Mouse (Mus musculus) hindbrain, embryonic 11.5 days (tissue): ENCODE data around the gene Mpped1. TPM values are rescaled to one million over a fixed set of nuclear protein-coding genes. Genes with fewer than 3 reads are reported as not detected.
A peak's percentile ranks its signal among the peaks of the same experiment; 100 is the strongest.

ENCODE experiments used
- ATAC-seq: fragments of 200-750 bp; cut with Nextera tagmentation; 2 replicates; pipeline ENCODE4 v1.8.0; 2017; ENCODE audit warnings: mild to moderate bottlenecking, moderate TSS enrichment, moderate library complexity; ENCODE audit not compliant: low FRiP score
- DNase-seq: peaks from one replicate; pipeline ENCODE4 v3.0.0-alpha.2; 2015; ENCODE audit warnings: low spot score
- H3K27ac ChIP-seq: fragments of 300-500 bp; sonication (generic); 2 replicates; pipeline ENCODE4 v1.5.1; 2014; ENCODE audit warnings: mild to moderate bottlenecking, low read depth, low read length
- H3K27me3 ChIP-seq: fragments of 300-500 bp; sonication (generic); 2 replicates; pipeline ENCODE4 v1.6.1; 2014; ENCODE audit warnings: mild to moderate bottlenecking, low read length, moderate library complexity, mixed read lengths; ENCODE audit not compliant: control insufficient read depth, insufficient read depth
- H3K36me3 ChIP-seq: fragments of 300-500 bp; sonication (generic); 2 replicates; pipeline ENCODE4 v1.6.1; 2014; ENCODE audit warnings: mild to moderate bottlenecking, low read length, moderate library complexity, mixed read lengths; ENCODE audit not compliant: control insufficient read depth, insufficient read depth
- H3K4me1 ChIP-seq: fragments of 300-500 bp; sonication (generic); replicated peaks from 2 replicates; pipeline ENCODE4 v1.6.1; 2014; ENCODE audit warnings: low read length, mixed read lengths; ENCODE audit not compliant: control insufficient read depth, insufficient read depth
- H3K4me2 ChIP-seq: fragments of 300-500 bp; sonication (generic); replicated peaks from 2 replicates; pipeline ENCODE4 v1.6.1; 2014; ENCODE audit warnings: mild to moderate bottlenecking, low read depth, low read length
- H3K4me3 ChIP-seq: fragments of 300-500 bp; sonication (generic); 2 replicates; pipeline ENCODE4 v1.5.1; 2014; ENCODE audit warnings: low read depth, low read length
- H3K9ac ChIP-seq: fragments of 300-500 bp; sonication (generic); 2 replicates; pipeline ENCODE4 v1.6.1; 2014; ENCODE audit warnings: low read depth, low read length
- H3K9me3 ChIP-seq: fragments of 300-500 bp; sonication (generic); 2 replicates; pipeline ENCODE4 v1.6.1; 2016; ENCODE audit warnings: low read length; ENCODE audit not compliant: control insufficient read depth
- WGBS: fragments of 180-500 bp; shearing (Covaris S2); extraction: QIAGEN DNeasy Blood & Tissue Kit; methylation state at CpG from one replicate; pipeline ENCODE4 v1.1.7; 2014; 5-methylcytosine and 5-hydroxymethylcytosine counted together
- polyA plus RNA-seq: library from polyadenylated mRNA; unstranded; fragments of >200 nt; fragmentation: Nextera tagmentation; extraction: Ambion mirVana; gene quantifications from 2 replicates; pipeline ENCODE4 v1.2.1, GENCODE M21; 2014

The Mpped1 gene
- polyA plus RNA-seq, 1 experiment from 2014 or later = 4.2 TPM

DNA sequence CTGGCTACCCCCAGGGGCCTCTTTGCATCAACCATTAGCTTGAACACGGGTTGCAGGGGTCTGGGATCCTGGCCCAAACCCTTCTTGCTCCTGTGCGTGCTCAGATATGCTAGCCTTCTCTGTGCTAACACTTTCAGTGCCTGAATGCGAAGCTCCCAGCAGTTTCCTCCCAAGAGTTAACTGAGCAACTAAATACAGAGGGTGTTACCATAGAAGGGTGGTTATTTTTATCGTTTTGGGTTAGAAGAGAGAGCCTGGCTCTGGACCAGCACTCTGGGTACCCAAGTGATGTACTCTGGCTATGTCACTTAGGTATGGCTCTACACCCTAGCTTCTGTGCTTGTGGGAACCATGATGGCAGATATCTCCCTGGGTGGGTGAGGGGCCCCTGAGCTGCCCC, 68.2 kb downstream of the Mpped1 start:
- H3K27ac ChIP-seq = no peak overlapping the region

DNA sequence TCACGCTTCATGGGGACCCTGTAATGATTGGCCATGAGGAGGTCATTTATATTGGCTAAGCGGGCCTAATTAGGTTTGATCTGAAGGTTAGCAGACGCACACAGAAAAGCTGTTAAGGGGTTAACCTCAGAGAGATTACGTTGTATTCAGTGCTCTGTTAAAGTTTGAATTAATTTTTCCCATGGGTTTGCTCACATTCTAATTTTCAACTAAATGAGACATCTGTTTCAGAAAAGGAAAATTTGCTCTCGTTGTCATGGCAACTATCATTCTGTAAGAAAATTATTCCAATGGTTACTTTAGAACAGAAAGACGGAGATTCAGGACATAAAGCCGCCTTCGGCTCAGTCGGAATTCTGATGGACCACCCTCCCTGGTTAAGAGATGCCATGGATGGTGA, 68.9 kb downstream of the Mpped1 start:
- DNase-seq (no peak), ATAC-seq (no peak)
- peaks cover 14% of the 10 kb centered on the region for H3K4me1 ChIP-seq
- H3K4me3 ChIP-seq = no peak overlapping the region
- no peaks in the 10 kb centered on the region for H3K36me3 ChIP-seq
- H3K27ac ChIP-seq = no peak overlapping the region
- no peak overlapping the region for H3K9ac ChIP-seq
- H3K27me3 ChIP-seq = no peaks in the 10 kb centered on the region
- no peaks in the 10 kb centered on the region for H3K9me3 ChIP-seq
- no peak overlapping the region for H3K4me2 ChIP-seq
- 71% methylated on average over 9 of the region's 9 CpGs for WGBS

More for the DNA sequence above, 68.2 kb downstream of the Mpped1 start:
- WGBS = 85% methylated on average over 4 of the region's 4 CpGs
- H3K9ac ChIP-seq = no peak overlapping the region
- peaks cover 14% of the 10 kb centered on the region for H3K4me1 ChIP-seq
- H3K4me2 ChIP-seq = no peak overlapping the region
- DNase-seq = no peak
- no peaks in the 10 kb centered on the region for H3K36me3 ChIP-seq
- H3K9me3 ChIP-seq = no peaks in the 10 kb centered on the region
- H3K27me3 ChIP-seq = no peaks in the 10 kb centered on the region
- H3K4me3 ChIP-seq = no peak overlapping the region
- ATAC-seq = no peak

- Histone ChIP-seq H3K4me2 (no peak overlapping the region), H3K36me3 (no peaks in the 10 kb centered on the region), H3K27me3 (no peaks in the 10 kb centered on the region), H3K9ac (no peak overlapping the region), H3K27ac (no peak overlapping the region), H3K9me3 (no peaks in the 10 kb centered on the region), H3K4me1 (0 out of 2 replicates have a peak, but pooled peaks cover 2% of the 10 kb centered on the region), H3K4me3 (no peak overlapping the region)
- WGBS = 72% methylated on average over 5 of the region's 5 CpGs
- DNase-seq = no peak
- no peak for ATAC-seq
Observed at GRCm38 (mm10) chr15:83853400-83853811, 74.1 kb downstream of the Mpped1 start.

DNA sequence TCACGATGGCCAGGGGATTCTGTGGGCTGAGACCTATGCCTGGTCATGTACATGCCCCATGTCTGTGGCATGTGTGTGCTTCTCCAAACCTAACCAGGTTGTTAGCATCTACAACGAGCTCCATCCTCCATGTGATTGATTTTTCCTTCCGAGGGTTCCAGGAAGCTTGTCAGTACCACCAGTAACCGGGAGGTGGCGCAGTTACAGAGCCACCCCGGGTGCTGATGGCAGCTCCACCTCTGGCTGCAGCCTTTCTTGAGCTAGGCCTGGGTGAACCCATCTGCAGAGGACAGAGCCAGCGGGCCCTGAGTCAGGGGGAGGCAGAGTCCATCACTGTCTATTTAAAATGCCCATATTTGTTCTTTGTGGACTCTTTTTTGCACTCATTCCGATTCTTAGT, 77.9 kb downstream of the Mpped1 start:
- H3K9me3 ChIP-seq = no peaks in the 10 kb centered on the region
- H3K4me1 ChIP-seq = no peaks in the 10 kb centered on the region
- peak; percentile 84 for DNase-seq
- no peak overlapping the region for H3K9ac ChIP-seq
- no peak overlapping the region for H3K27ac ChIP-seq
- no peak overlapping the region for H3K4me3 ChIP-seq
- no peak overlapping the region for H3K4me2 ChIP-seq
- no peak for ATAC-seq
- no peaks in the 10 kb centered on the region for H3K27me3 ChIP-seq
- WGBS = 23% methylated on average over 8 of the region's 8 CpGs
- H3K36me3 ChIP-seq = no peaks in the 10 kb centered on the region

DNA sequence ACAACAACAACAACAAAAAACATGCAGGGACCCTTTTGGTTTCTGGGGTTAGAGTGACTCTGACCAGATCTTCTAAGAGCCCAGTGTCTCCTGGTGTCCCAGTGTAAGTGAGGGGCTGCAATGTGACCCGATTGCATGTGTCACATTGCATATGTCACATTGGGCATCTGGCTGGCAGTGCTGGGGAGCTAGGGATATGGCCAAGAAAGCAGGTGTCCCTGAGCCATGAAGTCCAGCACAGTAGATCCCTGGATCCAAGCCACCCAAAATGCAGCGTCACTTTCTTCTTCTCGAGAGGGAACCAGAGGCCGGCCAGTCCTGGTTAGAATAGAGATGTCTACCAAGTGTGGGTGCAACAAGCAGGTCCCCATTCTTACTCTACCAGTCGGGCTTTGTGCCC, 86.4 kb downstream of the Mpped1 start:
- no peak overlapping the region for H3K4me2 ChIP-seq
- H3K9me3 ChIP-seq = no peaks in the 10 kb centered on the region
- DNase-seq (no peak), ATAC-seq (no peak)
- H3K4me3 ChIP-seq = no peak overlapping the region
- H3K9ac ChIP-seq = no peak overlapping the region
- no peaks in the 10 kb centered on the region for H3K36me3 ChIP-seq
- no peaks in the 10 kb centered on the region for H3K27me3 ChIP-seq
- whole genome bisulfite sequencing = 87% methylated on average over 5 of the region's 5 CpGs
- H3K27ac ChIP-seq = no peak overlapping the region
- H3K4me1 ChIP-seq = no peaks in the 10 kb centered on the region

DNA sequence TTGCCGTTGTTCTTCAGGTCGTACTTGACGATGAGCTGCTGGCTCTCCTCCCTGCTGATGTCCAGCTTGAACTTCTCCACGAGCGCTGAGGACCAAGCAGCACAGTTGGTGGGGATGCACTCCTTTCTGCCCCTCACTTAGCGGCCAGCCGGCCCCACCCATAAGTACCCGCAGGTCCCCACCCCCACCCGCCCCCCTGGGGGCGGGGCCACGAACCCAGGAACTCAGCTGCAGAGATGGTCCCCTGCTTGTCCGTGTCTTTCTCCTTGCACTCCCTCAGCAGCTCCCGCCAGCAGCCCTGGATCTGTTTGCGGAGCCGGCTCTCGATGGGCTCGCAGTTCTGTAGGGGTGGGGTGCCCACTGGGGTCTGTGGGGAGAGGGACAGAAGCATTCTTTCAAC, 91.7 kb downstream of the Mpped1 start:
- no peak overlapping the region for H3K9ac ChIP-seq
- DNase-seq (peak; percentile 31), ATAC-seq (no peak)
- peak overlapping the region; percentile 32; the same call in 1 of the 2 replicates for H3K4me2 ChIP-seq
- WGBS = 9% methylated on average over 15 of the region's 17 CpGs
- no peaks in the 10 kb centered on the region for H3K36me3 ChIP-seq
- H3K9me3 ChIP-seq = no peaks in the 10 kb centered on the region
- H3K27me3 ChIP-seq = no peaks in the 10 kb centered on the region
- 0 out of 2 replicates have a peak, but pooled peaks cover 3% of the 10 kb centered on the region for H3K4me1 ChIP-seq
- no peak overlapping the region for H3K4me3 ChIP-seq
- H3K27ac ChIP-seq = no peak overlapping the region

DNA sequence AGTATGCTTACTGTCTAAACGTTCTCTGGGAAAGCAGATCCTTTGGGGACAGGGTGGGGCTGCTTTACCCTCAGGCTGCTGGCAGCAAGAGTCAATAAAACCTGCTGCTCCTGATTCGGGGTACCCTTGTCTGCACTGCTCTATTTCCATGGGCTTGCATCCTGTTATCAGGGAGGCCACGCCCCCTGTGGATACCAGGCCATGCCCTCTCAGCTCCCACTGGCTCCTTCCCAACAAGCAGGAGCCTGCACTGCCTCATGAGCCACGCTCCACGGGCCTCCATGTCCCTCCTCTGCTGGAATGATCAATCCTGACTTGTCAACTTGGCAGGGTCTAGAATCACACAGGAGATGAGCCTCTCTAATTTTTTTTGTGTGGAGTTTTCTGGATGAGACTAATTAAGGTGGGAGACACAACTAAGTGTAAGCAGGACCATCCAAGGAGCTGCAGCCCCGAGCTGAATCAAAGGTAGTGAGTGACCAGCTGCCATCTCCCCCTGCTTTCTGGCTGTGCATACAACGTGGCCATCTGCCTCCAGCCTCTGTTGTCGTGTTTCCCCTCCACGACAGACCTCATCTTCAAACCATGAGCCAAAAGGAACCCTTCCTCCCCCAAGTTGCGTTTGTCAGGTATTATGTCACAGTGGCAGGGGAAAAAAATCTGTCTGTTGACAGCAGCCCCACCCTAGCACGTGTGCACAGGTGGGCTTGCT, 98.0 kb downstream of the Mpped1 start:
- no peak overlapping the region for H3K4me2 ChIP-seq
- no peaks in the 10 kb centered on the region for H3K9me3 ChIP-seq
- no peak for DNase-seq
- H3K27ac ChIP-seq = no peak overlapping the region
- H3K36me3 ChIP-seq = no peaks in the 10 kb centered on the region
- no peak overlapping the region for H3K9ac ChIP-seq
- no peaks in the 10 kb centered on the region for H3K27me3 ChIP-seq
- WGBS = 67% methylated on average over 11 of the region's 11 CpGs
- H3K4me3 ChIP-seq = no peak overlapping the region
- ATAC-seq = no peak
- no peaks in the 10 kb centered on the region for H3K4me1 ChIP-seq

DNA sequence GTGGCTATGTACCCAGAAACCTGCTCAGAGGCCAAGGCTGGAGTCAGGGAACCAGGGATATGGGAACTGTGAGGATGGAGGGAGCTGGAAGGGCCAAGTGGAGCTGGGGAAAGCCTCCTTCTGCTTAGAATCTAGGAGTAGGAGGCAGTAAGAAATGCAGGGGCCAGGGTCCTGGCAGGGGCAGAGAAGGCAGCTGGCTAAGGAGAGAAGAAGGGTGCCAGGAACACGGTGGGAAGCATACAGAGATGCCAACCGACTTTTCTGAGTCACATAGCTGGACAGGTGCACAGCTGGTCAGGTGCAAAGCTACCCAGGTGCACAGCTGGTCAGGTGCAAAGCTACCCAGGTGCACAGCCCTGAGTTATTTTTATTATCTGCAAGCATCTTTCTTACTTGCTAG, 98.6 kb downstream of the Mpped1 start:
- H3K4me2 ChIP-seq = no peak overlapping the region
- no peak overlapping the region for H3K9ac ChIP-seq
- H3K27ac ChIP-seq = no peak overlapping the region
- 74% methylated on average over 2 of the region's 2 CpGs for whole genome bisulfite sequencing
- no peaks in the 10 kb centered on the region for H3K9me3 ChIP-seq
- H3K4me1 ChIP-seq = no peaks in the 10 kb centered on the region
- H3K4me3 ChIP-seq = no peak overlapping the region
- no peak for ATAC-seq
- no peaks in the 10 kb centered on the region for H3K36me3 ChIP-seq
- H3K27me3 ChIP-seq = no peaks in the 10 kb centered on the region
- no peak for DNase-seq

- 28% methylated on average over 5 of the region's 5 CpGs for WGBS
- DNase-seq = peak; percentile 65
- ATAC-seq = no peak
- Histone ChIP-seq H3K27ac (no peak overlapping the region), H3K4me2 (no peak overlapping the region), H3K27me3 (no peaks in the 10 kb centered on the region), H3K36me3 (no peaks in the 10 kb centered on the region), H3K4me3 (no peak overlapping the region), H3K9me3 (no peaks in the 10 kb centered on the region), H3K9ac (no peak overlapping the region), H3K4me1 (no peaks in the 10 kb centered on the region)
Observed at GRCm38 (mm10) chr15:83879845-83880244, 100.6 kb downstream of the Mpped1 start.
